Mouse (Mus musculus): ENCODE data around the gene Nrde2.

DNA sequence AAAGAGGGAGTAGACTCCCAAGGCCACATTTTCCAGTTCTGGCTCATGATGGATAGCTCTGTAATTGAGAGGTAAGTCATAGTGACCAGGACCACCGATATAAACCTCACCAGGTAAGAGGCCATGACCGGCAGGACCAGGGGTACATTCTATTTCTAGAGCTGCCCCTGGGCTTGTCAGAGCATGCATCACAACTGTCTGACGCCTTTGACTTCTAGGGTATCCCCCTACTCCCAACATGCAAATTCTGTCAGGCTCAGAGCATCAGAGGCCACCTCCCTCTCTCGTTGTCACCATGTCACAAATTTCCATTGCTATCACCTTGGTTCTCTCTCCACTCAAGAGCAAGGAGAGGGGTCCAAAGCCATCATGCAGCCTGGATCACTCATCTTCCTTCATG is 68.7 kb downstream of the Nrde2 start:
- TF ChIP-seq CTCF (conservative IDR thresholded peaks at IDR 0.05; ENCODE audit: insufficient read depth, insufficient read length, low read depth, low read length) (no peak), POLR2A (IDR thresholded peaks at IDR 0.05; ENCODE audit: low read depth, low read length) (no peak)

All from kidney, adult 2 months (tissue).